Mouse (Mus musculus) erythroblast, adult 5-6 weeks (primary cell): Measurements from ENCODE around the gene 1700125H20Rik. TPM values are rescaled to one million over a fixed set of nuclear protein-coding genes. Genes with fewer than 3 reads are reported as not detected.

Experiments used
- ATAC-seq: replicated peaks from 2 replicates; pipeline ENCODE4 v1.8.0; 2016; ENCODE audit warnings: moderate number of reproducible peaks, mild to moderate bottlenecking, moderate TSS enrichment, inconsistent platforms; ENCODE audit not compliant: poor library complexity, low FRiP score, severe bottlenecking
- total RNA-seq, 2 experiments: library from RNA; stranded (forward) in 1 of 2; stranded (reverse) in 1 of 2; fragments of 150-400 nt in 1 of 2; fragments of 200-764, 138-1000 nt in 1 of 2; gene quantifications; 2 replicates each; pipeline versions ENCODE4 v1.2.3 to v1.2.4; 2015 to 2017; ENCODE audit warnings: low replicate concordance in 2 of 2

1700125H20Rik gene
- total RNA-seq, 2 experiments from 2014 or later = not detected

DNA sequence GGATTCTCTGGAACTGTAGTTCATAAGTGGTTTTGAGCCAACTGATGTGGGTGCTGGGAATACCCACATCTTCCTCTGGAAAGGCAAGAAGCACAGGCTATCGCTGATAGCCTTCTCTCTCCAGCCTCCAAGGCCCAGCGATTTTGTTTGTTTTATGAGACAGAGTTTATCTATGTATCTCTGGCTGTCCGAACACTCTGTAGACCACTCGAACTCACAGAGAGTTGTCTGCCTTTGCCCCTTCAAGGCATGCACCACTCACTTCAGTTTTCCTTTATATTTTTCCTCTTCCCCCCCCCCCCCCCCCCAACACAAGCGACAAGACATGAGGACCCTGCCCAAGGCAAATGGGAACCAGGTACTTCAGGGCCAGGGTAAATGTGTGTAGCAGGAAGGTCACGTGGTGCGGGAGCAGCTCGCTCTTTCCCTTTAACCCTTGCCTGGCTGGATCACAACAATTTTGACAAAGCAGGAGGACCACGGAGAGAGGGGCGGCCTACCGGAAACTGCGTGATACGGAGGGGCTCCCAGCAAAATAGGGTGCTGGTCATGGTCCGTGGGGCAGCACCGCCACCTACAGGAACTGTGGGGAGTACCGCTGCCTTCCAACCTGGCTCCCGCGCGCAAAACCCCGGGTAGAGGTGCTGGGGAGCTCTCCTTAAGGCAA lies 12.5 kb downstream of the 1700125H20Rik start:
- peak; percentile 86 for ATAC-seq

DNA sequence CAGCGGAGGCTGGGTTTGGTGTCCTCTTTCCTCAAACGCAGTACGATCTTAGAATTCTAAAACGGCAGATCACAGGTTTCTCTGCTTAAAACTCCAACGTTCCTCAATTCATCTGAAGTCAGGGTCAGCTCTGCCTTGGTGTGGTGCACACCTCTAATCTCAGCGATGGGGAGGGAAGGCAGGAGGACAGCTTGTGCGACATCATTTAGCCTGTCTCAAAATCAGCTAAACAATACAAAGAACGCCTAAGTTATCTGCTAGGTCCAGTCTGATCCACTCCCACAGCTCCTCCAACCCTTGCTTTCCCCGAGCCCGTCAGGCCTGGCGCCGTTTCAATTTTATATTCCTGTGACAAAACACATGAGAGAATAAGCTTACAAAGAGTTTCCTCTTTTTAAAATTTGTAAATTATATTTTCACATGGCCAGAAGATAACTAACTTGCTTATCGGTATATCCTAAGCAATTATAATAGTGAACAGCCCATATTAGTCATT lies 13.1 kb downstream of the 1700125H20Rik start:
- peak; percentile 25; the same call in 1 of the 2 replicates for ATAC-seq

DNA sequence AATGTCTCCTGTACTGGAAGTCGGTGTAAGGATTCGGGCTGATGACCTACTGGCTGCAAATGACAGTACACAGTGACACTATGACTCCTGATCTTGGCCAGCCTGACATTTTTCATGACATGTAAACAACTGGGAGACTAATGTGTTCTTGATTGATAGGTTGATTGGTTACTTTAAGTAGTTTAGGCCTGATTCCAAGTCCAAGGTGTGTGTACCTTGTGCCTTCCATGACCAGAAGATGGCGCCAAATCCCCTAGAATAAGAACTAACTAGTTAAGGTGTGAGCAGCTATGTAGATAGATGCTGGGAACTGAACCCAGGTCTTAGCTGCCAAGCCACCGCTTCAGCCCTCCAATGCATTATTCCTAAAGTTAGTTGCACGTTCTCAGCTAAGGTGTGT lies 13.9 kb downstream of the 1700125H20Rik start:
- ATAC-seq = peak; percentile 83

DNA sequence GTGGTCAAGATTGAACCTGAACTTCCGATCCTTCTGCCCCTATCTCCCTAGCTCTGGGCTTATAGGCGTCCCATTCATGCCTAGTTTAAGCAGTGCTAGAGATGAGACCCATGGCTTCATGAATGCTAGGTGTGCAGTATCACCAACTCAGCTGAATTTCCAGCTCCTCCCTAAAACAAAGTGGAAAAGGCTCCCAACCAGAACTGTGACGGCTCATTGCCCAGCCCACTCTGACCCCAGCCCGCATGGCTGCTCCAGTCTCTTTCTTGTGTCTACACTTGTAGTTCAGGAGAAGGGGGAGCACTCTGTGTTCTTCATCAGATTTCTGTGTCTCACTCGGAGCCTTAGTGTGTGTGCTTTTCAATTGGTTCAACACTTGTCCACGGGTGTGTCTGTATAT lies 14.6 kb downstream of the 1700125H20Rik start:
- no peak for ATAC-seq

DNA sequence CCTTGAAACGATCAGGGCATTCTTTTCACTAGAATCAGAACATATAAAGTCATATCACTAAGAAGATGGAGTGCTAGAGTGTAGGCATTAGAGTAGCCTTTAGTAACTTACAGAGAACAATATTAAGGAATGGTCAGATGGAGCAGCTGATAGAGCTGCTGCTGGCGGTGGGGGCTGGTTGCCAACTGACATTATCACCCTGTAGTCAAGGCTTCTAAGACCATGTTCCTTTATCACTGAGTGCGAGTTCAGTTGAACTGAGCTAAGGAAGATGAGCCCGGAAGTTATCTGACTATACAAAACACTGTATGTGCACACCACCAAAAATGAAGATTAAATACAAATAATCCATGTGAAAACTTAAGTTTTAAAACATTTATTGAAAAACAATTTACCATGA lies 18.9 kb downstream of the 1700125H20Rik start:
- ATAC-seq = 0 out of 2 replicates have a peak, but pooled peaks have one; percentile 5

DNA sequence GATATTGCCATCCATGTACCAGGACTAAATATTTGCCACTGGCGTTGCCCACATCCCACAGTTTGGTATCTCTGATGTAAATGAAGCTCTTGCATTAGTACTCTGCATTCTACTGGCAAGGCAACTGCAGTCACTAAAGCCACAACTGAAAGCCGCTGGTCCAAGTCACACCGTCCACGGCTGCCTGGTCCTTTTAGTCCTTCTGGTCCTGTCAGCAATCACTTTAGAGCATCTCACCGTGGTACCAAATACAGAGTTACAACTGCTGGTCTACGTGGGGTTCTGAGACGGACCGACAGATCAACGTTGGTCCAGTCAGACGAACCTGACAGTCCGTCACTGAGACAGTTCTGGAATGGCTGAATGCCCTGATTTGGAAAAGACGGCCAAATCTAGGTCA lies 20.5 kb downstream of the 1700125H20Rik start:
- ATAC-seq = no peak

DNA sequence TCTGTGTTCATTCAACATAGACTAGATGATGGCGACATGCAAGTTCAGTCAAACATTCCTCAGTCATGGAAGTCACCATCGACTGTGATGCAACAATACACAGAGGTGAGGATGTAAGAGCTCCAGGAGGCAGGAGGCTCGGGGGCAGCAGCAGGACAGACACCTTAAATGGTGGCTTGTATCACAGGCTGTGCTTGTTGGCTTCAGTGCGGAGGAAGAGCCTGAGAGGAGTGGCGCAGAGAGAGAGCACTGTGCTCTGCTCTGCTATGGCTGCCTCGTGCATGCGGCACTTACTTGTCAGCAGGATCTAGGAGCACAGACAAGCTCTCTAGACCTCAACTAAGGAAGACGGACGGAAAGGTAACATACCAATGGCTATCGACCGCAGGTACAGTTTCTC lies 24.0 kb downstream of the 1700125H20Rik start:
- no peak for ATAC-seq

DNA sequence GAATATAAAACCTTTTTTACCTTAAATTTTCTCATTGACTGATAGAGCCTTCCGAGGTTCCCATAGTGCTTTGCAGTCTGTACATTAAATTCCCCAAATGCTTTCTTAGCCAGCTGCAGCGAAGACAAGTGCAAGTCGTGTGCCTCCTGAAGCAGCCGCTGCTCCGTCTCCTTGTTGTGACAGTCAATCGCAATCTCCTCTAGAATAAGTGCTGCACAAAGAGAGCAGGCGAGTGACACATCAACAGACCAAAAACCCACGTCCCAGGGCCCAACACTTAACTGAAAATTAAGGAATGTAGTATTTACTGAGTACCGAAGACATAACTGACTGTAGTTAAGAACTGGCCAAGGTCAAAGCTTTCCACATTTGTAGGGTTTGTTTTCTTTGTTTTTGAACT lies 25.8 kb downstream of the 1700125H20Rik start:
- ATAC-seq = no peak

DNA sequence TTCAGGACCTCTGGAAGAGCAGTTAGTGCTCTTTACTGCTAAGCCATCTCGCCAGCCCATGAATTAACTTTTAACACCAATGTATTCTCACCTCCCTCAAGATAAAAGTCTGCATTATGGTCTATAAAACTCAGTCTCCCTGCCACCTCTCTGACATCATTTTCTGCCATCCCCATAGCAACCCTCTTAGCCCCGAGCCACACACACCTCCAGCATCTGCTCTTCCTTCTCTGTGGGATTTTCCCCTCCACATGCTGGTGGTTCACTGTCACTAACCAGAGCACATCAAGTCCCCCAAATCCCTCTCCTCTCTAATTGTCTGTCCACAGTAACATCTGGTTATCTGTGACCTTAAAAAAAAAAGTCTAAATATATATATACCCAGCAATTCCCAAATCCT lies 28.7 kb downstream of the 1700125H20Rik start:
- ATAC-seq = no peak

DNA sequence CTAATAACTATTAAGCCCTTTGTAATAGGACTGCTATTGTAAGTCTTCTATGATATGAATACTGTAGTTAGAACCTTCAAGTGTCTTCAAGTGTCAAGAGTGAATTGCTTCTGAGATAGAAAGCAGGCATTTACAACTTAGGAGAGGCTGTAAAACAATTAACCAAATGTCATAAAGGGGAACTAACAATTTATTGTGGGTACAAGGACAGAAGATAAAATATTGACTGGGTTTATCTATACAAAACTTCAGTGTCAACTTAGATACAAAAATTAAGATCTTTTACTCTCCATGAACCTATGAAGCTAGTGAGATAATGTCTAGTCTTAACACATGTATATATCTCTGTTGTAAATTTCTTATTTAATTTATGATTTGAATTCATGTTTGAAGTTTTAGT lies 36.0 kb downstream of the 1700125H20Rik start:
- no peak for ATAC-seq

DNA sequence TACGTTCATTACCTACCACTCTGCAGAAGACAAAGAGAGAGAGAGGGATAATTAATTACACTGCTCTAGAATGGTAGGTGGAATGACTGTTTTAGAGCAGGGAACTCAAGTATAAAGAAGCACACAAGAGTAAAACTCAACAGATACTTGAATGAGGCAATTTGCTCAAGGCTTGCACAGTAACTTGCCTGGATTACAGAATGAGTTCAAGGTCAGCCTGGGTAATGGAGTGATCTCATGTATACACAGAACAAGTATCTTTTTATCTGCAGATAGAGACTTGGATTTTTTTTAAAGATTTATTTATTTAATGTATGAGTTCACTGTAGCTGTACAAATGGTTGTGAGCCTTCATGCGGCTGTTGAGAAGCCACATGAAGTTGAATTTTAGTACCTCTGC lies 40.9 kb downstream of the 1700125H20Rik start:
- no peak for ATAC-seq

DNA sequence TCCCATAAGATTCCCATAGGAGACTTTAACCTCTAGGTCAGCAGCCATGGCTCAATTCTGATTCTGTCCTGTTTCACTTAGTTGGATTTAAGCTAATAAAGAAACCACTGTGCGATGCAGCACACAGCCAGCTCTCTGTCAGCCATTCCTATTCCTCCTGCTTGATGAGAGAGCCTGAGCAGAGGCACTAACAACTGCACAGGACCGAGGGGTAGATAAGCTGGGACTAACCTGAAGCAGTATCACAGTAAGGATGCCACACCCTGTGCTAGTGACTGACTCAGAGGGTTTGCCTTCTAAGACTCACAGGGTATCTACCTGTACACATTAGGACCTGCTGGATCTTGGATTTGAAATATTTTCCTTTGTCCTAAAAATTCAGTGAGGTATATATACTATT lies 43.0 kb downstream of the 1700125H20Rik start:
- ATAC-seq = peak; percentile 64

DNA sequence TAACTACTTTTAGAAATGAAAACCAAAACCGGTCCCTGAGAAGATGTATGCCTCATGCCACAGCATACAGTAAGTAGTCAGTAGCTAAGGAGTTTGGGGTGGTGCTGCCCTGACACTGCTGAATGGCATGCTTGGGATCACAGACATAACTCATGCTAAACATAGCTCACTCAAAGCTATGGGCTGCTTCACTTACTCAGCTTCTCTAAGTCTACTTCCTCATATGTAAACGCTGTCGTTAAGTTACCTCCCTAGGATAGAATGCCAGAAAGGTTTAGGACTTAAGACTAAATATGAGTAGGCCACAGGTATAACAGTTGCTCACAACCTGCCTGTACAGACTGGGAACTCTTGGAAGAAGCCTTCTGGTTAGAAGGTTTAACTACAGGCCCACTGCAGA lies 44.5 kb downstream of the 1700125H20Rik start:
- no peak for ATAC-seq

DNA sequence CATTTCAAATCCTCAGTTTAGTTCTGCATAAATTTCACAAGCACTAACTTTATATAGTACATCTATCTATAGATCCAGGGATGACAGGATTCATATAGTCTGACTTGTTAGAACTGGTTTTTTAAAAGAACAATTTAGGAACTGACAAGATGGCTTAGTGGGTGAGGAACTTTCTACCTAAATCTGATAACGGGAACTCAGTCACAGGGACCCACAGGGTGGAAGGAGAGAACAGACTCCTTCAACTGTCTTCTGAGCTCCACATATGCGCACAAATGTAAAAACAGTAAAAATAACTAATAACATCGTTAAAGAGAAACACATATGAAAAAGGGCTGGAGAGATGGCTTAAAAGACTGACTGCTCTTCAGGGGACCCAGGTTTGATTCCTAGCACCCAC lies 48.8 kb downstream of the 1700125H20Rik start:
- no peak for ATAC-seq

DNA sequence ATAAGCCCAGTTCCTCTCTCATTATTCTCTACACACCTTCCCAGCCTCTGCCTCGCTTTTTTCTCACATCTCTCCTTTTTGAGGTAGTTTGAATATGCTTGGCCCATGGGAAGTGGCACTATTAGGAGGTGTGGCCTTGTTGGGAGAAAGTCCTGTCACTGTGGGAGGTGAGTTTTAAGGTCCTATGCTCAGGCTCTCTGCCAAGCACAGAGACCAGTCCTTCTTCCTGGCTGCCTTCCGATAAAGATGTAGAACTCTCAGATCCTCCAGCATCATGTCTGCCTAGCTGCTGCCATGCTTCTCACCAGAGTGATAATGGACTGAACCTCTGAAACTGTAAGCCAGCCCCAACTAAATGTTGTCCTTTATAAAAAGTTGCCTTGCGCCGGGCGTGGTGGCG lies 52.4 kb downstream of the 1700125H20Rik start:
- ATAC-seq = no peak

DNA sequence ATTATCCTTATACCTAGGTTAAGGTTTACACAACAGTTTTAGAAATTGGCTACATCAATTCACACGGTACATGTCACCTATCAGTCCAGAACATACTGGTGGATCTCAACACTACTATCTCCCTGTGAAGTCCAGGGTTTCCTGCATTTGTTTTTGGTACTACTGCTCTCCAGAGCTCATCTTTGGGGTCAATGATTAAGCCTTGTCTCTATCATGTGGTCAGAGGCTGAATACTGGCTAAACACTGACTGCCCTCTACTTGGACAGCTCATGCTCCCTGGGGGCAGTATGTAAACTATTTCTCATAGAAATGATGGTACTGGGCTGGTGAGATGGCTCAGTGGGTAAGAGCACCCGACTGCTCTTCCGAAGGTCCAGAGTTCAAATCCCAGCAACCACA lies 53.0 kb downstream of the 1700125H20Rik start:
- ATAC-seq = no peak

Other genes starting within 250 kb of the 1700125H20Rik start
- not detected in 2 replicates for gene Car4, start 212.6 kb upstream of the 1700125H20Rik start, total RNA-seq (2015; ENCODE audit: low replicate concordance)
- gene Car4, start 212.6 kb upstream of the 1700125H20Rik start, total RNA-seq (2017; ENCODE audit: low replicate concordance) = not detected in 2 replicates
- 351 and 367 TPM in 2 replicates for gene Usp32, start 30.2 kb upstream of the 1700125H20Rik start, total RNA-seq (2015; ENCODE audit: low replicate concordance)
- 512 and 717 TPM in 2 replicates for gene Usp32, start 30.2 kb upstream of the 1700125H20Rik start, total RNA-seq (2017; ENCODE audit: low replicate concordance)
- gene Appbp2, start 64.7 kb downstream of the 1700125H20Rik start, total RNA-seq (2015; ENCODE audit: low replicate concordance) = 9.8 and 11.0 TPM in 2 replicates
- 5.7 and 6.6 TPM in 2 replicates for gene Appbp2, start 64.7 kb downstream of the 1700125H20Rik start, total RNA-seq (2017; ENCODE audit: low replicate concordance)
- gene Ppm1d, start 140.8 kb downstream of the 1700125H20Rik start, total RNA-seq (2015; ENCODE audit: low replicate concordance) = 58.6 and 66.0 TPM in 2 replicates
- gene Ppm1d, start 140.8 kb downstream of the 1700125H20Rik start, total RNA-seq (2017; ENCODE audit: low replicate concordance) = 51.8 and 65.5 TPM in 2 replicates
- gene Bcas3, start 182.8 kb downstream of the 1700125H20Rik start, total RNA-seq (2015; ENCODE audit: low replicate concordance) = 97.0 and 130 TPM in 2 replicates
- 136 and 143 TPM in 2 replicates for gene Bcas3, start 182.8 kb downstream of the 1700125H20Rik start, total RNA-seq (2017; ENCODE audit: low replicate concordance)